Mouse (Mus musculus) small intestine, adult 2 months (tissue): ENCODE measurements around the gene Mtg2. TPM values are rescaled to one million over a fixed set of nuclear protein-coding genes. Genes with fewer than 3 reads are reported as not detected.

Experiments used
- H3K27ac ChIP-seq: fragments of 200-500 bp; 2 replicates; pipeline ENCODE4 v1.5.1; 2012; ENCODE audit warnings: low read depth, low read length, control low read depth, inconsistent platforms; ENCODE audit not compliant: insufficient read depth
- H3K27me3 ChIP-seq: fragments of 200-500 bp; 2 replicates; pipeline ENCODE4 v1.6.1; 2012; ENCODE audit warnings: mild to moderate bottlenecking, moderate library complexity, low read length, inconsistent platforms; ENCODE audit not compliant: control insufficient read depth, insufficient read depth
- H3K36me3 ChIP-seq: fragments of 200-500 bp; 2 replicates; pipeline ENCODE4 v1.6.1; 2012; ENCODE audit warnings: mild to moderate bottlenecking, low read length, control low read depth, inconsistent platforms; ENCODE audit not compliant: control insufficient read depth, insufficient read depth
- H3K4me1 ChIP-seq: fragments of 200-500 bp; 2 replicates; pipeline ENCODE4 v1.6.1; 2012; ENCODE audit warnings: low read length, inconsistent platforms, mixed read lengths; ENCODE audit not compliant: control insufficient read depth, insufficient read depth, insufficient read length
- H3K4me3 ChIP-seq: fragments of 200-500 bp; 2 replicates; pipeline ENCODE4 v1.5.1; 2012; ENCODE audit warnings: low read depth, mild to moderate bottlenecking, control low read depth, inconsistent platforms, low read length, moderate library complexity
- CTCF ChIP-seq: fragments of 200-500 bp; IDR thresholded peaks from 2 replicates; pipeline ENCODE4 v1.5.1; 2012; ENCODE audit warnings: low read depth, mild to moderate bottlenecking, control low read depth, inconsistent platforms, low read length, moderate library complexity, mixed read lengths; ENCODE audit not compliant: insufficient replicate concordance, insufficient read length; ENCODE audit errors: extremely low read depth
- POLR2A ChIP-seq: fragments of 200-500 bp; IDR thresholded peaks from 2 replicates; pipeline ENCODE4 v1.6.1; 2012; ENCODE audit warnings: low read depth, mild to moderate bottlenecking, control low read depth, inconsistent platforms, low read length, moderate library complexity
- WGBS: fragments of 180-500 bp; shearing (Covaris S2); methylation state at CpG from one replicate; pipeline ENCODE4 v1.1.7; 2018; 5-methylcytosine and 5-hydroxymethylcytosine counted together
- polyA plus RNA-seq: library from polyadenylated mRNA; depleted of rRNA; stranded (reverse); fragments of >200 nt; gene quantifications from 2 replicates; pipeline ENCODE4 v1.2.3, GENCODE M21; 2012

Gene Mtg2
- polyA plus RNA-seq, 1 experiment = 10.2 TPM

DNA sequence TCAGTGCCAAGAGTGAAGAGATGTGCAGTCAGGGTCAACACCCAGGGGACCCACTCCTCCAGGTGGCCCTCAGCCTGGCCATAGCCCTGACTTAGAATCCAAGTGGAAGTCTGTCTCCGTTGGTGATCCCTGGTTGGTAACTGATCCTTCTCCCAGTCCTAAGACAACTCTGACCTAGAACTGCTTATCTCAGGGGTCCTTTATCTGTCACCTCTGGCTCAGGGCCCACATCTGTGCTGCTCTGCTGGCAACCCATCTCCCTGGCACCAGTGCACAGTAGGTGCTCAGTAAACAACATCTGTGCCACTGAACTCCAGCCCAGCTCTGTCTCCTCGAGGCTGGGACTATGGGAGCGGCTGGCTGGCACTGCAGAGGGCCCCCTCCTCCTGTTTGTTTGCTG is 27.2 kb downstream of the Mtg2 start:
- Histone ChIP-seq H3K27me3 (peaks cover 27% of the 10 kb centered on the region), H3K4me3 (no peak overlapping the region), H3K27ac (no peak overlapping the region), H3K36me3 (no peaks in the 10 kb centered on the region), H3K4me1 (peaks cover 2% of the 10 kb centered on the region; the same call in 1 of the 2 replicates)
- no peak for TF ChIP-seq POLR2A
- TF ChIP-seq CTCF = no peak
- WGBS = 36% methylated on average over 3 of the region's 3 CpGs

DNA sequence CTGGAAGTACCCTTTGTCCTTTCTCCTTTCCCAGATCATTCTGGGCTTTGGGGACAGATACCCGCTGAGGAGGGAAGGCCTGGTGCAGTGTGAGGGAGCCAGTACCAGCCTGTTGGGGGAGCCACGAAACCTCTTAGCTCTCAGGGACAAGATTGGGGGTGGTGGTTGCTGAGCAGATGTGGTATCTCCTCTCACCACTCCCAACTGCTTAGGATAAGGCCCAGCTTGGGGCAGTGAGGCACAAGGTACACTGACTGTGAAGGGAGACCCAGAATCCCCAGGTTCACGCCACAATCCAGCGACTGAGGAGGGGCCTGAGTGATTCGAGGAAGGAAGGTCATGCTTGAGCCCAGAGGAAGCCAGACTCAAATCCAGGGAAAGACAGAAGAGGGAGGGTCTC is 27.8 kb downstream of the Mtg2 start:
- Histone ChIP-seq H3K36me3 (no peaks in the 10 kb centered on the region), H3K27ac (no peak overlapping the region), H3K27me3 (peaks cover 33% of the 10 kb centered on the region), H3K4me3 (no peak overlapping the region), H3K4me1 (peaks cover 2% of the 10 kb centered on the region; the same call in 1 of the 2 replicates)
- TF ChIP-seq CTCF (no peak), POLR2A (no peak)
- 45% methylated on average over 5 of the region's 5 CpGs for WGBS

DNA sequence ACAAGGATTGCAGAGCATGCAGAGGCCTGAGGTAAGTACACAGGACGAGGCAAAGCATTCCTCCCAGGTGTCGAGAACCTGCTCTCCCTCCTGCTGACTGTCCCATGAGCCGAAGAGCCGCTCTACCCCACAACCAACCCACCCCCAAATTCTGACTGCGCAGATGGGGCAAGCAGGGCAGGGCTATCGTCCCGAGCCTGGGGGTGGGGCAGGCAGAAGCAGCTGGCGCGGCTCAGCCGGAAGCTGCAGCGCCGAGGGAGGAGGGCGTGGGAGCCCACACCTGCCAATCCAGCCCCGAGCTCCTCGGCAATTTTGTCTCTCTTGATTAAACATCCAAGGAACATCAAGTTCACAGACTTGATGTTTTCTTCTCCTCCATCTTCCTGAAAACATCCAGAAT is 29.1 kb downstream of the Mtg2 start:
- TF ChIP-seq POLR2A = no peak
- no peak for TF ChIP-seq CTCF
- Histone ChIP-seq H3K36me3 (no peaks in the 10 kb centered on the region), H3K4me3 (no peak overlapping the region), H3K27ac (no peak overlapping the region), H3K4me1 (peaks cover 10% of the 10 kb centered on the region), H3K27me3 (peaks cover 47% of the 10 kb centered on the region)
- WGBS = 6% methylated on average over 15 of the region's 15 CpGs

DNA sequence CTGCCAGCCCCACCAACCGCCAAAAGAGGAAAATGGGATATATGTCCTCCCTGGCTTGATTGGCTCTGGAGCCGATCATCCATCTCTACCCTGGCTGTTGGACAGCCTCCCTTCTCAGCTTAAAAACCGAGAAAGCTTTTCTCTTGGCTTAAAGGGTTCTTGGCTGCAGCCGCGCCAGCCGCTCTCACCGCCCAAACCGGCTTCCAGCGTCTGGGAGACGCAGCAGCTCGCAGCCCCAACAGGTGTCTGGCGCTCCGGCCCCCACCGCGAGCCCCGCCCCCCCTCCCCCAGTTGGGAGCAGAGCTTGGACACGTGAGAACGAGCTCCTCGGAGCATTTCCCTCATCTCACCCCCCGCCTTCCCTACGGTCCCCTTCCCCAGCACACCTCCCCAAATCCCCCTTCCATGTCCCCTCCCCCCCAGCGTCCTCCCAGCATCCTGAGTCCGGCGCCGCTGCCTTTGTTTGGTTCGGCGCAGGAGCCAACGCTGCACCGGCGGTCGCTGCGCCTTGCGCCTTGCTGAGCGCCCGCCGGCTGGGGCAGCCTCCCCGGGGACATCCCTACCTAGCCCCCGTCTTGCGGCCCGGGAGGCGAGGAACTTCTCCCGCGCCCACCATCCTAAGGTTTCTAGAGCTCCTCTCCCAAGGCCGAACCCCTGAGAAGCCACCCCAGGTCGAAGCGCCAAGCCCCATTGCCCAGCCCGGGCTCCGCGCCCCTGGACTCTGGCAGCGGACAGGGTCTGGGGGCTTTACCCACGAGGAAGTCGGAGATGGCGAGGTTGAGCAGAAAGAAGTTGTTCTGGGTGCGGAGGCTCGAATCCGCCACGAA is 33.0 kb downstream of the Mtg2 start:
- peaks cover 12% of the 10 kb centered on the region for H3K4me1 ChIP-seq
- H3K36me3 ChIP-seq = no peaks in the 10 kb centered on the region
- peaks cover 58% of the 10 kb centered on the region for H3K27me3 ChIP-seq
- WGBS = 2% methylated on average over 55 of the region's 57 CpGs
- TF ChIP-seq CTCF (no peak), POLR2A (no peak)
- peak overlapping the region; percentile 63 for H3K4me3 ChIP-seq
- H3K27ac ChIP-seq = no peak overlapping the region

DNA sequence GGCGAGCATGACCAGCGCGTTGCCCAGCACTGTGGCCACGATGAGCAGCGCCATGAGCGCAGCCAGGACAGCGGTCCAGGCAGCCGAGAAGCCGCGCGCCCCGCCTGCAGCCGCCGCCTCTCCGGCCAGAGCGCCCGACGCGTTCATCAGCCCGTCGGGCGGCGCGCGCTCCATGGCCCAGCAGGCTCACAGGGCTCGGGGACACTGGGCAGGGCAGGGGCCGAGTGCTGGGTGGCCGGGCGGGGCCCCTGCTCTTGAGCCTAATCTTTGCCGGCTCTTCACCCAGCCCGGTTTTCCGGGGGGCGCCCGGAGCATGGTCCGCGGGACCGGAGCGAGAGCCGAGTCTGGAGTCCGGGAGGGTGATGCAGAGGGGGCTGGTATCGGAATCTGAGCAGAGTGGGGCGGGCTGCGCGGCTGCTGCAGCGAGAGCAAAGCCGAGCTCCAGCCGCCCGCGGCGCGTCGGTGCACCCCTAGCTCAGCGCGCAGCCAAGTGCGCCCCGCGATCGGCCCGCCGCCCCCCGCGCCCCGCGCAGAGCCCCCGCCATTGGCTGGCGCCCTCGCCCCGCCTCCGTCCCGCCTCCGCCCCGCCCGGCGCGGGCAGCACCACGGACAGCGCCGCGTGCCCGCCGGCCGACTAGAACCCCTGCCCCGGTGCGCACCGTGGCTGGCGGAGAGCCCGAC is 33.7 kb downstream of the Mtg2 start, which contains the start of gene Hrh3:
Gene Hrh3, minus strand, starts transcription at position 511 of the 681 bp plus-strand sequence.
- Histone ChIP-seq H3K36me3 (no peaks in the 10 kb centered on the region), H3K4me3 (peak within 1 kb of the TSS; percentile 63), H3K4me1 (peaks cover 12% of the 10 kb centered on the region), H3K27me3 (peaks cover 58% of the 10 kb centered on the region), H3K27ac (no peak within 1 kb of the TSS)
- TF ChIP-seq CTCF (no peak), POLR2A (no peak)
- WGBS = under 1% methylated on average over 71 of the region's 87 CpGs

DNA sequence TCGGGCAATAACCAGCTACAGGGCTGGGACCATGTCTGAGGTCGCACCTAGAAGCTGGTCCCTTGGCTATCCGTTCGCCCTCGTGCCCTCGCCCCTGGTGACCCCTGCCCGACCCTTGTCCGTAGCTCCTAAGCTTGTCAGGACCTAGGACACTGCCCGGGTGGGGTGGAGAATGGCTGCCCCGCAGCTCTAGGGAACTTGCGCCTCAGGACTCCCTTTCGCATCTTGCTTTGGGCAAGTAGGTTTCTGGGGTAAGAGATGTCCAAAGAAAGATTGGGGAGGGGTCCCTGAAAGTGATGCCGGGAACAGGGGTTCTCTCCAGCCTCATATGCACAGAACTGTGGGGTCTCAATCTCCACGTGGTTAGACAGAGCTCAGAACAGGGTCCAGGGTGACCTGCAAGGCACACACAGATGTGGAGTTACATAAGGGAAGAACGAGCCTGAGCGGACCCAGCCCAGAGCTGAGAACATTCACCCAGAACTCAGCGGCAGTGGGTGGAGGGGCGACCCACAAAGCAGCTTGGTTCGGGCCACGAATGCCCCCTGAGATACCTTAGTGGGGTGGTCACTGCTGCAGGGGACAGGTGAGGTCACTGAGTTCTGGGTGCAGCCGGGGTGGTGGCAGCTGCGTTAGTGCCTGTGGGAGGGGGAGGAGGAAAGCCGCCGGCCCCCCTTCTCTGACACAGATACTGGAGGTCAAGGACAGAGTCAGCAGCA is 34.4 kb downstream of the Mtg2 start:
- TF ChIP-seq CTCF = no peak
- TF ChIP-seq POLR2A = no peak
- 11% methylated on average over 24 of the region's 24 CpGs for WGBS
- H3K27me3 ChIP-seq = peaks cover 57% of the 10 kb centered on the region
- peak overlapping the region; percentile 28; the same call in 1 of the 2 replicates for H3K4me3 ChIP-seq
- no peaks in the 10 kb centered on the region for H3K36me3 ChIP-seq
- H3K27ac ChIP-seq = no peak overlapping the region
- peaks cover 10% of the 10 kb centered on the region for H3K4me1 ChIP-seq
